Comparison of ENCODE assay signal across 9 mouse cellular contexts in genomic region chr11:109622518-109623037, GRCm38 (mm10). TPM values are rescaled to one million over a fixed set of nuclear protein-coding genes. Genes with fewer than 3 reads are reported as not detected.
DNase-seq lines count a peak whose midpoint lies in the region; ATAC-seq lines count a peak whose summit lies in the region.
"Had no signal": no experiment of that assay in that cellular context is flagged by ENCODE, and none has a peak within 500 bp of the region (broad histone marks: within the 10 kb centered on the region; RNA-seq: fewer than 3 reads in every experiment).

No protein-coding gene starts in this region.

- peaks cover 8% of the 10 kb centered on the region for H3K9me3 ChIP-seq in erythroblast, embryonic 14.5 days (ENCODE audit: control insufficient read depth, low read length)
- H3K9me3 ChIP-seq in neural tube, embryonic 15.5 days (replicated peaks), result no peaks in the 10 kb centered on the region

- H3K36me3 ChIP-seq in erythroblast, embryonic 14.5 days (ENCODE audit: control insufficient read depth), result peaks cover 7% of the 10 kb centered on the region
- no peaks in the 10 kb centered on the region for H3K36me3 ChIP-seq in neural tube, embryonic 15.5 days

- WGBS in neural tube, embryonic 15.5 days, result 61% methylated on average over 15 of the region's 15 CpGs

- H3K27ac ChIP-seq in neural tube, embryonic 15.5 days (replicated peaks), result no peak overlapping the region

- H3K4me1 ChIP-seq in erythroblast, embryonic 14.5 days (ENCODE audit: control insufficient read depth), result peaks cover 34% of the 10 kb centered on the region
- no peaks in the 10 kb centered on the region for H3K4me1 ChIP-seq in neural tube, embryonic 15.5 days

- peak overlapping the region; percentile 5 for H3K4me3 ChIP-seq in erythroblast, embryonic 14.5 days (replicated peaks)
- H3K4me3 ChIP-seq in neural tube, embryonic 15.5 days (replicated peaks), result no peak overlapping the region

- peak overlapping the region; percentile 11; the same call in 1 of the 2 replicates for H3K4me2 ChIP-seq in neural tube, embryonic 15.5 days

- peak overlapping the region; percentile 23; the same call in 1 of the 2 replicates for H3K9ac ChIP-seq in neural tube, embryonic 15.5 days (replicated peaks)

- no peak for ATAC-seq in erythroblast, adult 5-6 weeks (replicated peaks; ENCODE audit: low FRiP score, poor library complexity, severe bottlenecking)
- no peak for ATAC-seq in neural tube, embryonic 15.5 days (ENCODE audit: low FRiP score)

- peak; percentile 22 to 50 for DNase-seq in adrenal gland, postnatal 36 days
- DNase-seq in heart, postnatal 10 days, result peak; percentile 58 to 74
- DNase-seq in kidney, postnatal 36 days, result peak; percentile 32 to 54
- no peak for DNase-seq in testis, postnatal 10 days (ENCODE audit: low spot score)
- DNase-seq in cerebellum, adult 8-10 months, result no peak

- intact Hi-C loops in heart, postnatal 10 days (cut with DNase I), result no loop called here

- H3K27me3 ChIP-seq in erythroblast, embryonic 14.5 days (ENCODE audit: control insufficient read depth), result no peaks in the 10 kb centered on the region; the same call in 1 of the 2 replicates
- H3K27me3 ChIP-seq in neural tube, embryonic 15.5 days (replicated peaks), result no peaks in the 10 kb centered on the region
- H3K27me3 ChIP-seq: CH12.LX had no signal

RNA-seq across cellular contexts. Expression of gene Wipi1, which starts 10.8 kb away (rescaled TPM):
- polyA plus RNA-seq in erythroblast, embryonic 14.5 days (2012), result 11.4 and 12.1 TPM in 2 replicates
- 20.1 and 24.0 TPM in 2 replicates for total RNA-seq in erythroblast, adult 5-6 weeks (2015; ENCODE audit: low replicate concordance)
- total RNA-seq in erythroblast, adult 5-6 weeks (2017; ENCODE audit: low replicate concordance), result 21.0 and 25.6 TPM in 2 replicates
- total RNA-seq in adrenal gland, postnatal 36 days (2021), result 10 to 100 TPM; 26.8 to 56.0 TPM
- total RNA-seq in heart, postnatal 10 days (2021), result 100 to 1,000 TPM; 101 to 112 TPM
- polyA plus RNA-seq in neural tube, embryonic 15.5 days (2015; fragmentation: Nextera tagmentation; extraction: Ambion mirVana), result 16.7 and 22.5 TPM in 2 replicates

RNA-seq across cellular contexts. Expression of gene Prkar1a, which starts 26.6 kb away (rescaled TPM):
- 2.0 and 2.9 TPM in 2 replicates for polyA plus RNA-seq in erythroblast, embryonic 14.5 days (2012)
- 30.0 and 33.6 TPM in 2 replicates for total RNA-seq in erythroblast, adult 5-6 weeks (2015; ENCODE audit: low replicate concordance)
- 20.4 and 23.6 TPM in 2 replicates for total RNA-seq in erythroblast, adult 5-6 weeks (2017; ENCODE audit: low replicate concordance)
- total RNA-seq in adrenal gland, postnatal 36 days (2021), result 100 to 1,000 TPM; 421 to 431 TPM
- 100 to 1,000 TPM; 550 to 591 TPM for total RNA-seq in heart, postnatal 10 days (2021)
- 451 and 458 TPM in 2 replicates for polyA plus RNA-seq in neural tube, embryonic 15.5 days (2015; fragmentation: Nextera tagmentation; extraction: Ambion mirVana)

Comparison
In these comparisons a context has a peak if more than half of its experiments do, and no peak if none do; other contexts are left out.
1. DNase-seq: peak in adrenal gland, postnatal 36 days (2 of 2), heart, postnatal 10 days (2 of 2) and kidney, postnatal 36 days (2 of 2); none in testis, postnatal 10 days (single experiment) and cerebellum, adult 8-10 months (single experiment).
2. RNA of gene Prkar1a, which starts 26.6 kb away (total RNA-seq): 550 to 591 TPM in heart, postnatal 10 days and 421 to 431 TPM in adrenal gland, postnatal 36 days; 20.4 to 33.6 TPM in erythroblast, adult 5-6 weeks; every median in the first group is over 10 times any median in the second.